Mouse (Mus musculus): Measurements from ENCODE around the gene Gm973.

The Gm973 gene

DNA sequence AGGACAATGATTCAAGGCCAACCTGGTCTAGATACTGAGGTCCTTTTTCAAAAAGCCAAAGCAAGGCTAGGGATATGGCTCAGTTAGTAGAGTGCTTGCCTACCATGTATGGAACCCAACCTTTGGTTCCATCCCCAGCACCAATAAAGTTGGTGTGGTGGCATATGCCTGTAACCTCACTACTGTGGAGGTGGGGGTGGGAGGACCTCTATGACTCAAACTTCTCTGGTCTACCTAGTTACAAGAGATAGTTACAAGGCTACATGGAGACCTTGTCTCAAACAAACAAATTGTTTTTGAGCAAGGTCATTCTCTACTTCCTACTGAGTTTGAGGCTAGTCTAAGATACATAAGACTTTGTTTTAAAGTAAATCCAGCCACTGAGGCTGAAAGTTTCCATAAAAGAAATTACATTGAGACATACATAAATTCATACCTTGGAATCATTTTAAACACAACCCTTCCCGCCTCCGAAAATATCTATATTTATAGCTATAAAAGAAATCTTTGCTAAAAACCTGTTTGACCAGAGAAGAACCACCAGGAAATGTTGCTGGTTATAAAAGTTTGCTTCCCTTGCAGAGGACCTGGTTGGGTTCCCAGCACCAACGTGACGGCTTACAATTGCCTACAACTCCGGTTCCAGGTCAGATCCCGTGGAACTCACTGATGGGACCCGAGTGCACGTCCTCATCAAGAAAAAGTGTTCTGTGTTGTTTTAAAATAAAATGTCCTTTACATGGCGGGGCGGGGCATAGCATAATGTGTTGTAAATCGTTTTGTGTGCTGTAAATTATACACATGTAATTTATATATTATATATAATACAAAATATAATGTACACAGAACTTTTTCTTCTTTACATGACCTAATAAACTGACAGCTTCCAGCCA, 168.1 kb downstream of the Gm973 start:
- no peak for DNase-seq (ENCODE audit: extremely low read depth, insufficient read length, low spot score)

- peak; percentile 93 for DNase-seq (ENCODE audit: extremely low read depth, insufficient read length, low spot score)
These were observed 169.0 kb downstream of the Gm973 start, which contains the start of gene Nop58 for GRCm38 (mm10) chr1:59684819-59685755. Gene Nop58, plus strand, starts transcription at chr1:59684971.

Data from 3134 (cell line).